Mouse (Mus musculus) cerebellum, postnatal 36 days (tissue): ENCODE data around the gene Dnah7c.

ENCODE experiments used
- DNase-seq, 2 experiments: peaks; one replicate each; pipeline ENCODE4 v3.0.0; 2021 to 2022; ENCODE audit warnings: mixed read lengths in 2 of 2

The Dnah7c gene

GRCm38 (mm10) chr1:46854036-46854900 is 428.9 kb downstream of the Dnah7c start:
- DNase-seq = no peak

DNA sequence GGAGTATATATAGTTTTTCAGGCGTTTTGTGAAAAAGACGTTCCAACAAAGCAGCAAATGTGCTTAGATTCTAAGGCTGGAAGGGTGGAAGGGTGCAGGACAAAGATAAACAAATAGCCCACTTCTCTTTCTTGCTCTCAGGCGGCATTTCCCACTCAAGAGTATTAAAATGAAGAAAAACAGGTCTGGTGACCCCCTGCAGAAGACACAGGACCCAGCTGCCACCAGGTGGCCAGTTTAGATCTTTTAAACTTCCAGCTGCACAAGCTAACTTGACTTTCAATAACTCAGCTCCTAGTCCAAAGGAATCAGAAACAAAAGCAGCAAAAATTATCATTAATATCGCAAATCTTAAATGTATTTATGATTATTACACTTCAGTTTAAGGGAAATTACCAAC is 431.1 kb downstream of the Dnah7c start:
- DNase-seq = no peak
